Mouse (Mus musculus) brain, embryonic 14.5 days (tissue): Measurements from ENCODE around the gene Tti1. TPM values are rescaled to one million over a fixed set of nuclear protein-coding genes. Genes with fewer than 3 reads are reported as not detected.

Experiments
- DNase-seq: peaks from one replicate; pipeline ENCODE4 v3.0.0-alpha.2; 2011; ENCODE audit warnings: low read depth
- CTCF ChIP-seq: fragments of 200-500 bp; IDR thresholded peaks from 2 replicates; pipeline ENCODE4 v1.5.1; 2012; ENCODE audit warnings: inconsistent platforms, mild to moderate bottlenecking, moderate library complexity, borderline replicate concordance; ENCODE audit not compliant: insufficient read depth, insufficient read length; ENCODE audit errors: extremely low read depth
- POLR2A ChIP-seq: fragments of 200-500 bp; IDR thresholded peaks from 2 replicates; pipeline ENCODE4 v1.6.1; 2012; ENCODE audit warnings: mild to moderate bottlenecking, inconsistent platforms, borderline replicate concordance; ENCODE audit not compliant: poor library complexity, insufficient read depth, insufficient read length, severe bottlenecking; ENCODE audit errors: extremely low read depth
- polyA plus RNA-seq: library from polyadenylated mRNA; depleted of rRNA; stranded (reverse); fragments of >200 nt; gene quantifications from 2 replicates; pipeline ENCODE4 v1.2.3, GENCODE M21; 2012

Tti1 gene
- polyA plus RNA-seq, 1 experiment: 21.4 TPM

- no peak for TF ChIP-seq CTCF
- no peak for TF ChIP-seq POLR2A
- DNase-seq: no peak
These were observed 9.3 kb upstream of the Tti1 start for GRCm38 (mm10) chr2:158037571-158037970.

- TF ChIP-seq CTCF (no peak), POLR2A (no peak)
- DNase-seq: no peak
These were observed 8.7 kb upstream of the Tti1 start for GRCm38 (mm10) chr2:158036953-158037352.

GRCm38 (mm10) chr2:158036408-158036807 is 8.2 kb upstream of the Tti1 start:
- no peak for DNase-seq
- TF ChIP-seq POLR2A: no peak

DNA sequence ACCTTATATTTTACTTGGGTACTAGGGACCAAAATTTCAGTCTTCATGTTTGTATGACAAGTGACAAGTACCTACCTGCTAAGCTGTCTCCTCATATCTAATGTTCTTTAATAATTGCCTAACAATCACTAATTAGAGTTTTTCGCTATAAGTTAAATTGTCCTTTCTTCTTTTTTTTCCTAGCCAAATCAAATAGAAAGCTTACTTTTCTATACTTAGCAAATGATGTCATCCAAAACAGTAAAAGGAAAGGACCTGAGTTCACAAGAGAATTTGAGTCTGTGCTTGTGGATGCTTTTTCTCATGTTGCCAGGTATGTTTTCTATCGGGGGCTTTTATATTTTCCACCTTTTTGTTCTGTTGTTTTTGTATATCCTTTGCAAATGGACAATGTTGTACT is 7.6 kb upstream of the Tti1 start:
- no peak for TF ChIP-seq POLR2A
- TF ChIP-seq CTCF: no peak
- DNase-seq: no peak

GRCm38 (mm10) chr2:158030007-158030406 is 1.8 kb upstream of the Tti1 start:
- TF ChIP-seq CTCF (no peak), POLR2A (no peak)
- no peak for DNase-seq

DNA sequence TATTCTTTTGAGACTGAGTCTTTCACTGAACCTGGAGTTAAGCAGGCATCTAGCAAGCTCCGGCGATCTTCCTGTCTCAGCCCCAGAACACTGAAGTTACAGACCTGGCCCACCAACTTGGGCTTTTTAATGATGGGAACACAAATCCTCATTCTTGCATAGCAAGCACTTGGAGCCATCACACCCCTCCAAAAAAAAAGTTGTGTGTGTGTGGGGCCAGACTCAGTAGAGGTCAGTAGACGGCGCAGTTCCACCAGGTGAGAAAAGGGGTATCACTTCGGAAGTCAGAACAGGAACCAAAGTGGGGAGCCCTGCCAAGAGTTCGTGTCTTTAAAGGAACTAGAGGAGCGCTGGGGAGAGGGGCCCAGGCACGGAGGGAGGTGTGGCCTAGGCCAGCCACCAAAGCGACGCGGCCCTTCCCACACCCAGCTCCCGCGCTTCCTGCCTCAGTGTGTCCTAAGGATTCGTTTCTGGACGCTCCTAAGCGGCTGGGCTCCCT is 329 bp downstream of the Tti1 start:
- TF ChIP-seq CTCF: no peak
- TF ChIP-seq POLR2A: no peak
- DNase-seq: no peak

DNA sequence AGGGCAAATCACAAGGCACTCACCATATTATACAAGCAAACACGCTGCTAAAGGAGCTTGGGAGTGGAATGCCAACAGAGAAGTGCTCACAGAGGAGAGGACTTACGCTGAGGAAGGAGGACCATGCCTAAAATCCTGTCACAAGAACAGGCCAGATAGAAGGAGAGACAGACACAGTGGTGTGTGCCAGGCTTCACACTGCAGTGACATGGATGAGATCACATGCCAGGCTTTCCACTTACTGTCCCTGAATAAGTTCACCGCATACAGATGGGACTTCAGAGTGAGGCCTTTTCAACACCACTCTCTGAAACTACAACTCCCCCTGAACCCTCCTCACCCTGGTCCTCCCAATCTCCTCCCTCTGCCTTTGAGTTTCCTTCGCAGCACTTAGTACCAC is 10.9 kb downstream of the Tti1 start:
- DNase-seq: no peak
- TF ChIP-seq CTCF (no peak), POLR2A (no peak)

GRCm38 (mm10) chr2:158012608-158013007 is 15.6 kb downstream of the Tti1 start:
- TF ChIP-seq POLR2A: no peak
- TF ChIP-seq CTCF: no peak

GRCm38 (mm10) chr2:158009373-158009772 is 18.9 kb downstream of the Tti1 start:
- no peak for TF ChIP-seq POLR2A
- no peak for DNase-seq

More at GRCm38 (mm10) chr2:158012608-158013007, 15.6 kb downstream of the Tti1 start:
- DNase-seq: no peak

DNA sequence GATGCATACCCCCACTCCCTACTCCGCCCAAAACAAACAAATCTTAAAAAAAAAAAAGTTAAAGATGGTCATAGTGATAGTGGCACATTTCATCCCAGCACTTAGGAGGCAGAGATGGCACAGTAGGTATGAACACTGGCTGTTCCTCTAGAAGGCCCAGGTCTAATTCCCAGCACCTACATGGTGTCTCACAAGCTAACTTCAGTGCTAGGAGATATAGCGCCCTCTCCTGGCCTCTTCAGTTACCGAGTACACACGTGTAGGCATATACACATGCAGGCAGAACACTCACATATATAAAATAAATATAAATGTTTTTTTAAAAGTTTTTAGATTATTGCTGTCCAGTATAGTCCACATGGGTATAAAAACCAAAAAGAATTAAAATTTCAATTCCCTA is 22.6 kb downstream of the Tti1 start:
- TF ChIP-seq POLR2A: no peak
- TF ChIP-seq CTCF: no peak
- DNase-seq: no peak

DNA sequence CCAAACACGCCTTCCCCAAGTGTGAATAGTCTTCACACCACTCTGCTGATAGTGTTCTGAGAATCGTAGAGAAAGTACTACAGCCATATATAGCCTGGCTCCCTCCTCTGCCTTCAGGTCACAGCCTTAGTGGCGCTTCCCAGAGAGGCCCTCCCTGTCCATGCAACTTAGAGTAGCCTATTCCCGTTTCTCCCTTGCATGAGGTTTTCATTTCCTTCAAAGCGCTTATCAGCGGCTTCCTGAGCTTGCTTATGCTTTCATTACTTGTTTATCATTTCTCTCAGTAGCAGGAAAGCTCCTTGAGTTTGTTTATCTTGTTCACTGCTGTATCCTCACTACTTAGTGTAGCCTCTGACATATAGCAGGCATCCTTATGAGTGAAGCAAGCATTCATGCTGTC is 23.6 kb downstream of the Tti1 start:
- no peak for TF ChIP-seq CTCF
- no peak for TF ChIP-seq POLR2A
- DNase-seq: no peak

GRCm38 (mm10) chr2:157998817-157999216 is 29.4 kb downstream of the Tti1 start:
- TF ChIP-seq CTCF (no peak), POLR2A (no peak)
- DNase-seq: no peak

- no peak for DNase-seq
- TF ChIP-seq CTCF: no peak
- no peak for TF ChIP-seq POLR2A
These were observed 35.7 kb downstream of the Tti1 start for GRCm38 (mm10) chr2:157992501-157992900.

DNA sequence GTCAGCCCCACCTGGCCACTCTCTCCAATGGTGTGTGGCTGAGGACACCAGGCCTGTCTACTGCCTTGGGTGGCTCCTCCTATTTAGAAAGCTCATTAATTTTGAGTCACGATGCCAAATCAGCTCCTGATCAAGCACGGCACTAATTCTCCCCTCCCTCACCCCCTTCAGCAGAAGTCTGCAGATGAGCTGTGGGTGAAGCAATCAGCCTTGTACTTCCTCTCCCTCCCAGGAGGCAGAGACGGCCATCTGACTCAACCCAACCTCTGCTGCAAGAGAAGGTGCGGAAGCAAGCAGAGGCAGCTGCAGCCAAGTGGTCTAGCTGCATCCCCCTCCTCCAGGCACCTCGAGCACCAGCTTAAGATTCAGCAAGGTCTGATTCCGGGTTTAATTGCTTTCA is 37.2 kb downstream of the Tti1 start:
- no peak for DNase-seq
- no peak for TF ChIP-seq CTCF
- TF ChIP-seq POLR2A: no peak

DNA sequence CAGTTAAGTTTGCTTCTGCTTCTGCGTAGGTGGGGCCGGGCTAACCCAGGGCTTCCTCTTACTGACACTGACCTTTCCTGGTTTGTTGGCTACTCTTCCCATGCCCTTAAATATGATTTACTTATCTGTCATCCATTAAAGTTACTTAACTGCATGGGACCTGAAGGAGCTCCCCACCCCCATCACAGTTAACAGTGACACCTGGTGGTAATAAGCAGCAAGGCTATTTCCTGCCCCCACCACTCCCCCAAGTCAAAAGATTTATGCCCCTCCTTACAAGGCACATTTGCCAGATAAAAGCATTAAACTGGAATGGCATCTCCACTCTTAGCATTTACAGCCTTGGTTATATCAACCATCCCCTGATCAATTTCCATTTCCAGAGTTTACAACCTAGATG is 38.3 kb downstream of the Tti1 start:
- DNase-seq: peak; percentile 64
- TF ChIP-seq POLR2A (no peak), CTCF (peak; percentile 61; the same call in 1 of the 2 replicates)

DNA sequence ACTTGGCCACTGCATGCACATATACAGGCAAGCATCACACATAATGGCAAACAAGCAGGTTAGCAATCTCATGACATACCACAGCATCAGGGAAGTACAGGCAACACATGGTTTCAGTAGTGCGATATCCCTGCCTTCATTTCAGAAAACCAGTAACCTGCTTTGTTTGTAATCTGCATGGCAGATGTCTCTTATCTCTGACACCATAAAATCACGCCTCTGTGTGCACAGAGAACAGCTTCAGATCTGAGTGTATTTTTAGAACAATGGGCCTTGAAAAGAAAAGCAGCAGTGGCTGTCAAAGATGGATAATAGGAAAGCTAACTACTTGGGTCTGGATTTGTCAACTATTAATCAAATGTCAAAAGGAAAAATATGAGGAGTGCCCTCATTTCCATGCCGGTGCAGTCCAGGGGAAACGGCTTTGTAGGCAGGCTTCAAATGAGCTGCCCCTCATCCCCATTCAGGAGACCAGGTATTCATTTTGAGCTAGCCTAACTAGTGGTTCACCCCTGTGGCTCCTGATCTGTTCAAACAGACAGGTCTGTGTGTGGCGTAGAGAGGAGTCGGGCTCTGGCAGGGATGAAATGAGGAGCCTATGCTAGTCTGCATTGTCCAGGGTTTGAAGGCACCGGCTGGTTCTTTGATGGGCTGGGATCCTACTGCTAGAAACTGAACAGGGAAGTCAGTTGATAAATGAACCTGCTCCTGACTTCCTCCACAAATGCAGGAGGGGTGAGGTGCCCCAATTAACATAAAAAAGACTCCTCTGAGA is 39.6 kb downstream of the Tti1 start:
- TF ChIP-seq POLR2A (no peak), CTCF (no peak)
- DNase-seq: peak; percentile 68
